Mouse (Mus musculus) intestine, embryonic 16.5 days (tissue): ENCODE measurements at regions not wholly inside any gene's neighbourhood (a gene's known extent, or its start where the extent isn't known, plus 50 kb on each side); places are given as distances from the start of the nearest gene placed in this dataset.

Source experiments
- ATAC-seq: fragments of 200-750 bp; cut with Nextera tagmentation; 2 replicates; pipeline ENCODE4 v1.8.0; 2017; ENCODE audit warnings: moderate TSS enrichment, moderate library complexity
- H3K27ac ChIP-seq: fragments of 300-500 bp; sonication (generic); 2 replicates; pipeline ENCODE4 v1.5.1; 2014; ENCODE audit warnings: mild to moderate bottlenecking, low read length
- H3K27me3 ChIP-seq: fragments of 300-500 bp; sonication (generic); replicated peaks from 2 replicates; pipeline ENCODE4 v1.6.1; 2014; ENCODE audit warnings: low read length, control low read depth, mixed read lengths; ENCODE audit not compliant: control insufficient read depth, insufficient read depth
- H3K36me3 ChIP-seq: fragments of 300-500 bp; sonication (generic); 2 replicates; pipeline ENCODE4 v1.6.1; 2014; ENCODE audit warnings: low read length, control low read depth; ENCODE audit not compliant: control insufficient read depth, insufficient read depth
- H3K4me1 ChIP-seq: fragments of 300-500 bp; sonication (generic); 2 replicates; pipeline ENCODE4 v1.6.1; 2014; ENCODE audit warnings: low read length, control low read depth, mixed read lengths; ENCODE audit not compliant: control insufficient read depth, insufficient read depth
- H3K4me2 ChIP-seq: fragments of 300-500 bp; sonication (generic); 2 replicates; pipeline ENCODE4 v1.6.1; 2014; ENCODE audit warnings: low read depth, low read length, control low read depth
- H3K4me3 ChIP-seq: fragments of 300-500 bp; sonication (generic); 2 replicates; pipeline ENCODE4 v1.5.1; 2014; ENCODE audit warnings: mild to moderate bottlenecking, low read length
- H3K9ac ChIP-seq: fragments of 300-500 bp; sonication (generic); 2 replicates; pipeline ENCODE4 v1.6.1; 2014; ENCODE audit warnings: low read depth, low read length
- H3K9me3 ChIP-seq: fragments of 300-500 bp; sonication (generic); 2 replicates; pipeline ENCODE4 v1.6.1; 2016; ENCODE audit warnings: low read length, control low read depth; ENCODE audit not compliant: control insufficient read depth
- WGBS: fragments of 180-500 bp; shearing (Covaris S2); extraction: QIAGEN DNeasy Blood & Tissue Kit; methylation state at CpG from one replicate; pipeline ENCODE4 v1.1.7; 2014; 5-methylcytosine and 5-hydroxymethylcytosine counted together

- Histone ChIP-seq H3K9ac (no peak overlapping the region), H3K27me3 (no peaks in the 10 kb centered on the region), H3K27ac (no peak overlapping the region), H3K9me3 (no peaks in the 10 kb centered on the region), H3K36me3 (no peaks in the 10 kb centered on the region), H3K4me2 (no peak overlapping the region), H3K4me3 (no peak overlapping the region), H3K4me1 (no peaks in the 10 kb centered on the region)
- ATAC-seq = no peak
- 89% methylated on average over 7 of the region's 7 CpGs for WGBS
These were observed 300.1 kb downstream of the Nr2f2 start for GRCm38 (mm10) chr7:70066448-70066847.

DNA sequence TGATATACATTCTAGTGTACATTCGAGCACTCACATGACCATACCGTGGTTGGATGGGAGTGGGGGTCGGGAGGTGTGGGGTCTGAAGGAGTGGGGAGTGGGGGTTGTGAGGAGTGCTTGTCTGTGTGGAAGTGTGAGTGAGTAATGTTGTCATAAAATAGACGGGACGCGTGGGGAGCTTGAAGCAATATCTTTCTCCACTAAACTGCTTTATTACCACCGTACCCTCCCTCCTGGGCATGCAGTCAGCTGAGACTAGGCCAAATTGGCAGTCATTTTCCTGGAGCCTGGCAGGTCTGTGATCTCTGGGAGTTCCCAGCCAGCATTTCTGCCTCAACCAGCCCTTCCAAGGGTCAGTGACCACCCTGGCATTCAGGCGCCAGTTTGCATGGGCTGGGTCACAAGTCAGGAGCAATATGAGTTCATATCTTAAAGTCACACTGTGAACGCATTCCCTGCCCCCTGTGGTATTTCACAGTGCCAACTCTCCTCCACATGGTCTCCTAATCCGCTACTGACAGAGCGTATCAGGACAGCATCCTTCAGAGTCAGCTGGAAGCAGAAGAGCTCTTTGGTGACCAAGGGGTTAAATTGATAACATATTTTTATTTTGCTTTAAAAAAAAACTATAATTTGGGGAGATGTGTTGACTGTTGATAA lies 300.9 kb downstream of the Nr2f2 start:
- Histone ChIP-seq H3K9ac (no peak overlapping the region), H3K4me1 (no peaks in the 10 kb centered on the region), H3K27me3 (no peaks in the 10 kb centered on the region), H3K36me3 (no peaks in the 10 kb centered on the region), H3K27ac (no peak overlapping the region), H3K4me2 (no peak overlapping the region), H3K9me3 (no peaks in the 10 kb centered on the region), H3K4me3 (no peak overlapping the region)
- 73% methylated on average over 11 of the region's 11 CpGs for WGBS
- no peak for ATAC-seq

GRCm38 (mm10) chr7:70047415-70047753 lies 319.2 kb downstream of the Nr2f2 start:
- H3K9ac ChIP-seq = no peak overlapping the region
- 88% methylated on average over 5 of the region's 5 CpGs for WGBS
- H3K4me3 ChIP-seq = no peak overlapping the region
- H3K36me3 ChIP-seq = no peaks in the 10 kb centered on the region
- no peak overlapping the region for H3K27ac ChIP-seq
- H3K4me1 ChIP-seq = no peaks in the 10 kb centered on the region
- ATAC-seq = no peak
- H3K4me2 ChIP-seq = no peak overlapping the region
- H3K27me3 ChIP-seq = no peaks in the 10 kb centered on the region
- H3K9me3 ChIP-seq = no peaks in the 10 kb centered on the region

DNA sequence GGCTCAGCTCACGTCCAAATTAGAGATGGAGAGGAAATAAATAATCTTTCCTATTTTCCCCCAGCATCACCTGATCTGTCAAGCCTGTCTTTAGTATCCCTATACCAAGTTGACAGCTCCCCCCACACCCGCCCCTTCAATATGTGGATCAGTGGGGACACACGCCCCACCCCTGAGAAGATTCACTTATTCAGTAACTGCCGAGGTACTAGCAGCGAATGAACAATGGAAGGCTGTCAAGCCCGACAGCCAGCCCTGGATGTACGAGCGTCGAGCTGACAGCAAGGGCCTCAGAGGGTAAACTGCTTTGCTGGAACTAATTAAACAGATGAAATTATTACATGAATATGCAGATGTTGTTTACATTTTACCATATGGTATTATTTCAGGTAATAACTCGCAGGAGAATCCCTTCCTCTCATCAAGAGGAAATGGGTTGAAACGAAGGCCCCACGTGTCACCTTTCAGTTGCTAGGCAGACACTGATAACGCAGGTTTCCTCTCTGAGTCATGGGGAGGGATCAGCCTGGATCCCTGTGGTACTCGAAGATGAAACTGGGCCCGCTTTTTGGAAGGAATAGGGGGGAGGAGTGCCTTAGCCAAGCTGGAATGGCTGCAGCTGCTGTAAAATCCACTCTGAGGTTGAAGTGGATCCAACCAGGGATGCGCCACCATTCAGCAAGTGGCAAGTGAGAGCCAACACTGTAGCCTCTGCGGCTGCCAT lies 319.7 kb downstream of the Nr2f2 start:
- Histone ChIP-seq H3K9ac (no peak overlapping the region), H3K27ac (no peak overlapping the region), H3K27me3 (no peaks in the 10 kb centered on the region), H3K4me3 (no peak overlapping the region), H3K36me3 (no peaks in the 10 kb centered on the region), H3K9me3 (no peaks in the 10 kb centered on the region), H3K4me2 (no peak overlapping the region), H3K4me1 (no peaks in the 10 kb centered on the region)
- 63% methylated on average over 17 of the region's 17 CpGs for WGBS
- no peak for ATAC-seq

GRCm38 (mm10) chr7:70037011-70037410 lies 329.5 kb downstream of the Nr2f2 start:
- no peak for ATAC-seq
- Histone ChIP-seq H3K9me3 (no peaks in the 10 kb centered on the region), H3K4me2 (no peak overlapping the region), H3K27ac (no peak overlapping the region), H3K4me3 (no peak overlapping the region), H3K9ac (no peak overlapping the region), H3K36me3 (no peaks in the 10 kb centered on the region), H3K27me3 (no peaks in the 10 kb centered on the region), H3K4me1 (no peaks in the 10 kb centered on the region)
- 79% methylated on average over 1 of the region's 1 CpGs for WGBS

- H3K27me3 ChIP-seq = no peaks in the 10 kb centered on the region
- WGBS = 90% methylated on average over 2 of the region's 2 CpGs
- no peaks in the 10 kb centered on the region for H3K9me3 ChIP-seq
- H3K4me3 ChIP-seq = no peak overlapping the region
- H3K9ac ChIP-seq = no peak overlapping the region
- H3K27ac ChIP-seq = no peak overlapping the region
- ATAC-seq = no peak
- H3K36me3 ChIP-seq = no peaks in the 10 kb centered on the region
- H3K4me1 ChIP-seq = no peaks in the 10 kb centered on the region
- H3K4me2 ChIP-seq = no peak overlapping the region
These were observed 333.7 kb downstream of the Nr2f2 start for GRCm38 (mm10) chr7:70032857-70033256.

- H3K27ac ChIP-seq = no peak overlapping the region
- H3K4me1 ChIP-seq = no peaks in the 10 kb centered on the region
- no peak overlapping the region for H3K4me2 ChIP-seq
- no peak overlapping the region for H3K4me3 ChIP-seq
- H3K9ac ChIP-seq = no peak overlapping the region
- 53% methylated on average over 2 of the region's 2 CpGs for WGBS
- no peak for ATAC-seq
- H3K9me3 ChIP-seq = no peaks in the 10 kb centered on the region
- no peaks in the 10 kb centered on the region for H3K36me3 ChIP-seq
- no peaks in the 10 kb centered on the region for H3K27me3 ChIP-seq
These were observed 337.2 kb downstream of the Nr2f2 start for GRCm38 (mm10) chr7:70029311-70029710.

- no peaks in the 10 kb centered on the region for H3K36me3 ChIP-seq
- H3K4me2 ChIP-seq = no peak overlapping the region
- no peaks in the 10 kb centered on the region for H3K27me3 ChIP-seq
- no peaks in the 10 kb centered on the region for H3K9me3 ChIP-seq
- ATAC-seq = no peak
- no peaks in the 10 kb centered on the region for H3K4me1 ChIP-seq
- H3K4me3 ChIP-seq = no peak overlapping the region
- H3K27ac ChIP-seq = no peak overlapping the region
- no peak overlapping the region for H3K9ac ChIP-seq
These were observed 341.0 kb downstream of the Nr2f2 start for GRCm38 (mm10) chr7:70025527-70025926.

GRCm38 (mm10) chr7:70016611-70017010 lies 349.9 kb downstream of the Nr2f2 start:
- Histone ChIP-seq H3K36me3 (no peaks in the 10 kb centered on the region), H3K4me1 (no peaks in the 10 kb centered on the region), H3K9me3 (no peaks in the 10 kb centered on the region), H3K27me3 (no peaks in the 10 kb centered on the region), H3K27ac (no peak overlapping the region), H3K4me3 (no peak overlapping the region), H3K4me2 (no peak overlapping the region), H3K9ac (no peak overlapping the region)
- no peak for ATAC-seq
